Mouse (Mus musculus) liver, embryonic 14.5 days (tissue): ENCODE measurements around the gene Faxc. TPM values are rescaled to one million over a fixed set of nuclear protein-coding genes. Genes with fewer than 3 reads are reported as not detected.

ENCODE experiments used
- ATAC-seq: fragments of 200-750 bp; cut with Nextera tagmentation; 2 replicates; pipeline ENCODE4 v1.8.0; 2017; ENCODE audit warnings: moderate number of reproducible peaks, mild to moderate bottlenecking, moderate library complexity; ENCODE audit not compliant: insufficient read depth
- DNase-seq, 3 experiments: peaks; one replicate each; pipeline ENCODE4 v3.0.0-alpha.2; 2012 to 2013; ENCODE audit warnings: low read depth in 3 of 3, low spot score in 3 of 3
- H3K27ac ChIP-seq: fragments of 300-500 bp; sonication (generic); 2 replicates; pipeline ENCODE4 v1.5.1; 2014; ENCODE audit warnings: moderate library complexity, mild to moderate bottlenecking, control low read depth, inconsistent platforms
- H3K27me3 ChIP-seq: fragments of 300-500 bp; sonication (generic); 2 replicates; pipeline ENCODE4 v1.6.1; 2014; ENCODE audit warnings: mild to moderate bottlenecking, low read length, moderate library complexity; ENCODE audit not compliant: control insufficient read depth, insufficient read depth
- H3K36me3 ChIP-seq: fragments of 300-500 bp; sonication (generic); replicated peaks from 2 replicates; pipeline ENCODE4 v1.6.1; 2014; ENCODE audit warnings: low read depth; ENCODE audit not compliant: control insufficient read depth, insufficient read depth
- H3K4me1 ChIP-seq, 2 experiments: fragments of 200-500 bp in 1 of 2; fragments of 300-500 bp in 1 of 2; sonication (generic) in 1 of 2; replicated peaks; 2 replicates each; pipeline ENCODE4 v1.6.1; 2012 to 2014; ENCODE audit warnings: antibody characterized with exemption in 1 of 2, inconsistent platforms in 1 of 2, low read length in 1 of 2; ENCODE audit not compliant: control insufficient read depth in 2 of 2, insufficient read depth in 2 of 2
- H3K4me2 ChIP-seq: fragments of 300-500 bp; sonication (generic); 2 replicates; pipeline ENCODE4 v1.6.1; 2014; ENCODE audit warnings: low read depth, mild to moderate bottlenecking, control low read depth, moderate library complexity
- H3K4me3 ChIP-seq, 2 experiments: fragments of 200-500 bp in 1 of 2; fragments of 300-500 bp in 1 of 2; sonication (generic) in 1 of 2; 2 replicates each; pipeline ENCODE4 v1.5.1; 2012 to 2014; ENCODE audit warnings: low read depth in 2 of 2, low read length in 2 of 2, mild to moderate bottlenecking in 2 of 2, control low read depth in 1 of 2, inconsistent platforms in 1 of 2, moderate library complexity in 1 of 2; ENCODE audit not compliant: insufficient read depth in 1 of 2
- H3K9ac ChIP-seq: fragments of 300-500 bp; sonication (generic); replicated peaks from 2 replicates; pipeline ENCODE4 v1.6.1; 2014; ENCODE audit warnings: mild to moderate bottlenecking, control low read depth, moderate library complexity
- H3K9me3 ChIP-seq: fragments of 300-500 bp; sonication (generic); 2 replicates; pipeline ENCODE4 v1.6.1; 2016; ENCODE audit warnings: low read length, mixed read lengths; ENCODE audit not compliant: control insufficient read depth
- CTCF ChIP-seq: IDR thresholded peaks from 2 replicates; pipeline ENCODE4 v1.5.1; 2016; ENCODE audit warnings: antibody characterized with exemption, low read depth, control low read depth
- EP300 ChIP-seq: IDR thresholded peaks from 2 replicates; pipeline ENCODE4 v1.6.1; 2016; ENCODE audit warnings: antibody characterized with exemption, low read depth
- WGBS: fragments of 180-500 bp; shearing (Covaris S2); extraction: QIAGEN DNeasy Blood & Tissue Kit; methylation state at CpG from one replicate; pipeline ENCODE4 v1.1.7; 2014; ENCODE audit not compliant: insufficient replicate concordance; 5-methylcytosine and 5-hydroxymethylcytosine counted together
- polyA plus RNA-seq, 2 experiments: library from polyadenylated mRNA; depleted of rRNA in 1 of 2; stranded (reverse) in 1 of 2; unstranded in 1 of 2; fragments of >200 nt; fragmentation: Nextera tagmentation in 1 of 2; extraction: Ambion mirVana in 1 of 2; gene quantifications; 2 replicates each; pipeline versions ENCODE4 v1.2.1 to v1.2.3; 2012 to 2014

Faxc gene
- polyA plus RNA-seq, 2 experiments, result 0.07 TPM; not detected in 1

- TF ChIP-seq CTCF (no peak), EP300 (no peak)
- H3K27me3 ChIP-seq, result no peaks in the 10 kb centered on the region
- no peak overlapping the region for H3K9ac ChIP-seq
- WGBS, result 66% methylated on average over 8 of the region's 8 CpGs
- DNase-seq, result no peak
- H3K36me3 ChIP-seq, result no peaks in the 10 kb centered on the region
- H3K4me1 ChIP-seq, result no peaks in the 10 kb centered on the region
- no peak for ATAC-seq
- H3K9me3 ChIP-seq, result no peaks in the 10 kb centered on the region
- no peak overlapping the region for H3K4me2 ChIP-seq
- no peak overlapping the region for H3K27ac ChIP-seq
- H3K4me3 ChIP-seq, result no peak overlapping the region
These were observed 55.7 kb downstream of the Faxc start for GRCm38 (mm10) chr4:21986857-21987256.

GRCm38 (mm10) chr4:21987460-21987859 is 56.3 kb downstream of the Faxc start:
- TF ChIP-seq EP300 (no peak), CTCF (no peak)
- Histone ChIP-seq H3K27ac (no peak overlapping the region), H3K36me3 (no peaks in the 10 kb centered on the region), H3K4me1 (no peaks in the 10 kb centered on the region), H3K9me3 (no peaks in the 10 kb centered on the region), H3K9ac (no peak overlapping the region), H3K4me3 (no peak overlapping the region), H3K27me3 (no peaks in the 10 kb centered on the region), H3K4me2 (no peak overlapping the region)
- 59% methylated on average over 10 of the region's 10 CpGs for WGBS
- no peak for ATAC-seq
- no peak for DNase-seq

- Histone ChIP-seq H3K9me3 (no peaks in the 10 kb centered on the region), H3K36me3 (no peaks in the 10 kb centered on the region), H3K27ac (no peak overlapping the region), H3K27me3 (no peaks in the 10 kb centered on the region), H3K9ac (no peak overlapping the region), H3K4me3 (no peak overlapping the region), H3K4me2 (no peak overlapping the region), H3K4me1 (no peaks in the 10 kb centered on the region)
- no peak for TF ChIP-seq EP300
- no peak for TF ChIP-seq CTCF
- WGBS, result 30% methylated on average over 3 of the region's 3 CpGs
- ATAC-seq (no peak), DNase-seq (no peak)
These were observed 58.5 kb downstream of the Faxc start for GRCm38 (mm10) chr4:21989571-21990091.

GRCm38 (mm10) chr4:21990580-21991235 is 59.6 kb downstream of the Faxc start:
- no peak for ATAC-seq

GRCm38 (mm10) chr4:22017656-22018379 is 86.7 kb downstream of the Faxc start:
- TF ChIP-seq CTCF (peak; percentile 37; the same call in 1 of the 2 replicates), EP300 (no peak)
- Histone ChIP-seq H3K4me2 (no peak overlapping the region), H3K36me3 (no peaks in the 10 kb centered on the region), H3K9ac (no peak overlapping the region), H3K27me3 (no peaks in the 10 kb centered on the region), H3K4me1 (no peaks in the 10 kb centered on the region), H3K4me3 (no peak overlapping the region), H3K9me3 (no peaks in the 10 kb centered on the region), H3K27ac (no peak overlapping the region)
- ATAC-seq (no peak), DNase-seq (no peak)
- 9% methylated on average over 9 of the region's 9 CpGs for WGBS

More at GRCm38 (mm10) chr4:21990580-21991235, 59.6 kb downstream of the Faxc start:
- Histone ChIP-seq H3K4me2 (no peak overlapping the region), H3K36me3 (no peaks in the 10 kb centered on the region), H3K27ac (no peak overlapping the region), H3K9ac (no peak overlapping the region), H3K27me3 (no peaks in the 10 kb centered on the region), H3K4me1 (no peaks in the 10 kb centered on the region), H3K4me3 (no peak overlapping the region), H3K9me3 (no peaks in the 10 kb centered on the region)
- TF ChIP-seq CTCF (peak; percentile 20; the same call in 1 of the 2 replicates), EP300 (no peak)
- WGBS, result 24% methylated on average over 3 of the region's 3 CpGs
- DNase-seq, result peak in 1 of 3 experiments; percentile 1
